Mouse (Mus musculus) stomach, postnatal 0 days (tissue): ENCODE measurements around the gene Dnase2a. TPM values are rescaled to one million over a fixed set of nuclear protein-coding genes. Genes with fewer than 3 reads are reported as not detected.
"Not testable (repeated sequence)": the region's sequence is repeated elsewhere in the genome, so short reads cannot be mapped to it uniquely, and the experiment has no call there.

ENCODE experiments used
- ATAC-seq: fragments of 200-750 bp; cut with Nextera tagmentation; 2 replicates; pipeline ENCODE4 v1.8.0; 2017; ENCODE audit not compliant: low FRiP score, low TSS enrichment
- DNase-seq: peaks from one replicate; pipeline ENCODE4 v3.0.0-alpha.2; 2016; ENCODE audit warnings: low spot score
- H3K27ac ChIP-seq: fragments of 300-500 bp; sonication (generic); replicated peaks from 2 replicates; pipeline ENCODE4 v1.5.1; 2014; ENCODE audit warnings: mild to moderate bottlenecking, control low read depth
- H3K27me3 ChIP-seq: fragments of 300-500 bp; sonication (generic); 2 replicates; pipeline ENCODE4 v1.6.1; 2014; ENCODE audit warnings: low read length; ENCODE audit not compliant: control insufficient read depth, insufficient read depth
- H3K36me3 ChIP-seq: fragments of 300-500 bp; sonication (generic); 2 replicates; pipeline ENCODE4 v1.6.1; 2014; ENCODE audit warnings: low read length, mixed read lengths; ENCODE audit not compliant: control insufficient read depth, insufficient read depth
- H3K4me1 ChIP-seq: fragments of 300-500 bp; sonication (generic); replicated peaks from 2 replicates; pipeline ENCODE4 v1.6.1; 2014; ENCODE audit warnings: antibody characterized with exemption; ENCODE audit not compliant: control insufficient read depth, insufficient read depth
- H3K4me2 ChIP-seq: fragments of 300-500 bp; sonication (generic); replicated peaks from 2 replicates; pipeline ENCODE4 v1.6.1; 2014; ENCODE audit warnings: low read depth, mild to moderate bottlenecking, control low read depth, moderate library complexity
- H3K4me3 ChIP-seq: fragments of 300-500 bp; sonication (generic); 2 replicates; pipeline ENCODE4 v1.5.1; 2014; ENCODE audit warnings: low read depth, low read length, control low read depth
- H3K9ac ChIP-seq: fragments of 300-500 bp; sonication (generic); 2 replicates; pipeline ENCODE4 v1.6.1; 2014; ENCODE audit warnings: mild to moderate bottlenecking, low read length, control low read depth, mixed read lengths
- H3K9me3 ChIP-seq: fragments of 300-500 bp; sonication (generic); 2 replicates; pipeline ENCODE4 v1.6.1; 2016; ENCODE audit warnings: low read length; ENCODE audit not compliant: control insufficient read depth
- CTCF ChIP-seq: IDR thresholded peaks from 2 replicates; pipeline ENCODE4 v1.5.1; 2016; ENCODE audit warnings: antibody characterized with exemption, low read depth, mild to moderate bottlenecking, moderate library complexity
- EP300 ChIP-seq: optimal IDR thresholded peaks from 2 replicates; pipeline ENCODE3; 2016; ENCODE audit warnings: antibody characterized with exemption
- WGBS: fragments of 180-500 bp; shearing (Covaris S2); extraction: QIAGEN DNeasy Blood & Tissue Kit; methylation state at CpG from one replicate; pipeline ENCODE4 v1.1.7; 2014; 5-methylcytosine and 5-hydroxymethylcytosine counted together
- polyA plus RNA-seq: library from polyadenylated mRNA; unstranded; fragments of >200 nt; fragmentation: Nextera tagmentation; extraction: Ambion mirVana; gene quantifications from 2 replicates; pipeline ENCODE4 v1.2.1, GENCODE M21; 2015

Gene Dnase2a
- polyA plus RNA-seq, 1 experiment from 2014 or later = 17.4 TPM

GRCm38 (mm10) chr8:84904351-84904750 lies 4.0 kb upstream of the Dnase2a start:
- TF ChIP-seq CTCF (no peak), EP300 (no peak)

DNA sequence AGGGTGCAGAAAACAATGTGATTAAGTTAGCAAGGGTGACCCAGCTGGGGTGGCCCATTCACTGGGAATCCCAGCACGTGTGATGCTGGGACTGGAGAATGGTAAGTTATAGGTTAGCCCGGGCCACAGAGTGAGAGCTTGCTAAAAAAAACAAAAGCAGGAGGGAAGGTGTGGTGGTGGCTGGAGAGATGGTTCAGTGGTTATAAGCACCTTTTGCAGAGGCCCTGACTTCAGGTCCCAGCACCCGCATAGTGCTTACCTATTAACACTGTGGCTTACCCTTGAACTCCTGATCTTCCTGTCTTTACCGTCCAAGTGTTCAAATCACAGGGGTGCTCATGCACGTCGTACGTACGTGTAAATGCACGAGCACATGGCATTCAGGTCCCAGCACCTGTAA lies 1.3 kb upstream of the Dnase2a start:
- H3K27ac ChIP-seq = no peak overlapping the region
- H3K4me3 ChIP-seq = no peak overlapping the region
- ATAC-seq (no peak), DNase-seq (no peak)
- H3K4me1 ChIP-seq = no peaks in the 10 kb centered on the region
- no peaks in the 10 kb centered on the region for H3K9me3 ChIP-seq
- no peaks in the 10 kb centered on the region for H3K36me3 ChIP-seq
- TF ChIP-seq EP300 (no peak), CTCF (no peak)
- H3K27me3 ChIP-seq = no peaks in the 10 kb centered on the region
- no peak overlapping the region for H3K9ac ChIP-seq
- no peak overlapping the region for H3K4me2 ChIP-seq
- WGBS = 89% methylated on average over 9 of the region's 9 CpGs

More at GRCm38 (mm10) chr8:84904351-84904750, 4.0 kb upstream of the Dnase2a start:
- ATAC-seq = no peak
- Histone ChIP-seq H3K9me3 (no peaks in the 10 kb centered on the region), H3K36me3 (no peaks in the 10 kb centered on the region), H3K4me3 (no peak overlapping the region), H3K4me1 (no peaks in the 10 kb centered on the region), H3K9ac (no peak overlapping the region), H3K27ac (no peak overlapping the region), H3K27me3 (no peaks in the 10 kb centered on the region), H3K4me2 (no peak overlapping the region)
- 84% methylated on average over 7 of the region's 7 CpGs for WGBS
- DNase-seq = no peak

DNA sequence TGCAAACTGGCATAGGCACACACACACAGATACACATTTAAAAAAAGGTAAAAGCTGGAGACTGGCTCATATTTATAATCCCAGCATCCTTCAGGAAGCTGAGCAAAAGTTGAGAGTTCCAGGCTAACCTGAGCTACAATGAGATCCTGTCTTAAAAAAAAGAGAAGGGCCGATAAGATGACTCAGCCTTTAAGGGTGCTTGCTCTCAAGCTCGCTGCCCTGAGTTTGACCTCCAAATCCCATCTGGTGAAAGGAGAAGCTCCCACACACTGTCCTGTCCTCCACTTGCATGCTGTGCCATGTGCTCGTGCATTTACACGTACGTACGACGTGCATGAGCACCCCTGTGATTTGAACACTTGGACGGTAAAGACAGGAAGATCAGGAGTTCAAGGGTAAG lies 867 bp upstream of the Dnase2a start:
- Histone ChIP-seq H3K9ac (no peak overlapping the region), H3K4me1 (0 out of 2 replicates have a peak, but pooled peaks cover under 1% of the 10 kb centered on the region), H3K9me3 (no peaks in the 10 kb centered on the region), H3K27me3 (no peaks in the 10 kb centered on the region), H3K36me3 (no peaks in the 10 kb centered on the region), H3K4me3 (no peak overlapping the region), H3K4me2 (no peak overlapping the region), H3K27ac (no peak overlapping the region)
- 70% methylated on average over 8 of the region's 8 CpGs for WGBS
- no peak for DNase-seq
- no peak for TF ChIP-seq EP300
- TF ChIP-seq CTCF = no peak
- no peak for ATAC-seq

DNA sequence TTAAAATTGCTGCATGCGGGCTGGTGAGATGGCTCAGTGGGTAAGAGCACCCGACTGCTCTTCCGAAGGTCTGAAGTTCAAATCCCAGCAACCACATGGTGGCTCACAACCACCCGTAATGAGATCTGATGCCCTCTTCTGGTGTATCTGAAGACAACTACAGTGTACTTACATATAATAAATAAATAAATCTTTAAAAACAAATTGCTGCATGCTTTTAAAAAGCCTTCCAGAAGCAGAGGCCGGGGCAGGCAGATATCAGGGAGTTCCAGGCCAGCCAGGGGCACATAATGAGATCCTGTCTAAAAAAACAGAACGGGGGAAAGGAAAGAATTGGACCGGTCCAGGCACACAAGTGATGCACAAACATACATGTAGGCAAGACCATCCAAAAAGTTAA lies 381 bp upstream of the Dnase2a start:
- not testable (repeated sequence) for DNase-seq, H3K9ac ChIP-seq, H3K9me3 ChIP-seq, H3K36me3 ChIP-seq, H3K27ac ChIP-seq, H3K27me3 ChIP-seq, H3K4me1 ChIP-seq, ATAC-seq
- Histone ChIP-seq H3K4me3 (peak overlapping the region; percentile 53), H3K4me2 (peak overlapping the region; percentile 90)
- WGBS = 31% methylated on average over 6 of the region's 7 CpGs

GRCm38 (mm10) chr8:84909162-84909767 lies 905 bp downstream of the Dnase2a start:
- no peak for ATAC-seq
- DNase-seq = no peak
- peak overlapping the region; percentile 73 for H3K9ac ChIP-seq
- TF ChIP-seq EP300 (no peak), CTCF (no peak)
- WGBS = 49% methylated on average over 20 of the region's 20 CpGs
- H3K4me1 ChIP-seq = 0 out of 2 replicates have a peak, but pooled peaks cover 3% of the 10 kb centered on the region
- no peak overlapping the region for H3K27ac ChIP-seq
- H3K4me2 ChIP-seq = peak overlapping the region; percentile 90
- H3K27me3 ChIP-seq = no peaks in the 10 kb centered on the region
- no peaks in the 10 kb centered on the region for H3K9me3 ChIP-seq
- peak overlapping the region; percentile 53 for H3K4me3 ChIP-seq
- H3K36me3 ChIP-seq = no peaks in the 10 kb centered on the region

GRCm38 (mm10) chr8:84909949-84910348 lies 1.6 kb downstream of the Dnase2a start:
- H3K4me1 ChIP-seq = 0 out of 2 replicates have a peak, but pooled peaks cover 3% of the 10 kb centered on the region
- 74% methylated on average over 5 of the region's 5 CpGs for WGBS
- no peaks in the 10 kb centered on the region for H3K36me3 ChIP-seq
- H3K27me3 ChIP-seq = no peaks in the 10 kb centered on the region
- DNase-seq = no peak
- ATAC-seq = no peak
- no peaks in the 10 kb centered on the region for H3K9me3 ChIP-seq
- no peak overlapping the region for H3K27ac ChIP-seq
- TF ChIP-seq CTCF = no peak
- TF ChIP-seq EP300 = no peak
- no peak overlapping the region for H3K4me3 ChIP-seq
- H3K9ac ChIP-seq = no peak overlapping the region
- no peak overlapping the region for H3K4me2 ChIP-seq
